Mouse (Mus musculus): ENCODE measurements around the gene Naga. TPM values are rescaled to one million over a fixed set of nuclear protein-coding genes. Genes with fewer than 3 reads are reported as not detected.

Gene Naga
- polyA plus RNA-seq, 1 experiment from 2014 or later: 20.5 TPM

DNA sequence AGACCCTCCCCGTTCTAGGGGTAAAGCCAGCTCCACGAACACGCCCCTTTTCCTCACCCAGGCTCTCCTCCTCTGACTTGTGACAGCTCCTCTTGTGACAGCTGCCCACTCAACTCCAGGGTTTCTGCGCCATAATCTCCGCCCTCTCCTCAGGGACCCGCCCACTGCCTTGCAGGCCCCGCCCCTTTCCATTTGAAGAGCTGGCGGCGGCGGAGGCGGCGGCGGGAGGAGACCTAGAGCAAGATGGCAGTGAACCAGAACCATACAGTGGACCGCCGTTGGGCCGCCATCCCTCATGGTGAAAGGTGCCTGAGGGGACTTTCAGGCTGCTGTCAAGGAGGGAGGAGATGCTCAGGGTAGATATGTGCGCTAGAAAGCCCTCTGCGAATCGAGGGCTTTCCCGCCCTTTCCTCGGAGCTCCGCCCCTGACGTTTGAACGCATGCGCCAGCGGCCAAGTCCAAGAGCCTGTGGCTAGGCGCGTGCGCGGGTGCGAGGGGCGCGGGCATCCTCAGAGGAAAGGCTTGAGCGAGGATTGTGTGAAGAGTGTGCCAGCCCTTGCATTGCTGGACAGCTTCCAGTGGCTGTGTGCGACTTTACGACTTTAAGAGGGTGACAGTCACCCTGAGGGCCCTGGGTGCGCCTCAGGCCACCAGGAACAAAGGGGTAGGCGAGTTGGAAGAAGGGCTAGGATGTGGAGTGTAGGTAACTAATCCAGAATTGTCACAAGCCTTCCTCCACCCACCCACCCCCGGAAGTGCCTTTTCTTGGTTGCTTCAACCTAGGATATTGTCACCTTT, 39.8 kb downstream of the Naga start, which contains the start of gene Wbp2nl:
TSS of gene Wbp2nl (plus strand) at position 191 of the 798 bp plus-strand sequence.
- Histone ChIP-seq H3K4me3 (no peak within 1 kb of the TSS), H3K27me3 (ENCODE audit: poor library complexity, severe bottlenecking) (peaks cover 15% of the 10 kb centered on the region; the same call in 1 of the 2 replicates), H3K27ac (no peak within 1 kb of the TSS), H3K9me3 (peaks cover 9% of the 10 kb centered on the region; the same call in 1 of the 2 replicates), H3K36me3 (replicated peaks) (no peaks in the 10 kb centered on the region), H3K4me1 (peaks cover 12% of the 10 kb centered on the region)
- no peak for DNase-seq (ENCODE audit: extremely low spot score, low spot score)
- WGBS: 63% methylated on average over 39 of the region's 39 CpGs

DNA sequence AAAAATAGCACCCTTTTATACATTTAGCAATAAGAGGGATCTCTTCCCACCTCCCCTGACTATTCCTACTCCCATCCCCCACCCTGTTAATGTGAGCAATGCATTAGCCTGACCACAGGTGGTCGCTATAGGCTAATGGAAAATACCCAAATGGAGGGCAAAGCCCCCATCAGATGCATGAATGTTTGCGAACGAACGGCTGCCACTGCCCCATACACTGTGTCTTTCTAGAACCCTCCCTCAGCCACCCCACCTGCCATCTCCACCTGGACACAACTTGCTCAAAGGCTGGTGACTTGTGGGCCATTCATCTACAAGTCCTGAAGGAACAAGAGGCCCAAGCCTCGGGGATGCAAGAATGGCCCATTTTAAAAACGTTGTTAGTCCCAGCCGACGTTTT, 44.7 kb downstream of the Naga start:
- Histone ChIP-seq H3K4me3 (no peak overlapping the region), H3K27ac (no peak overlapping the region), H3K36me3 (replicated peaks) (peaks cover 32% of the 10 kb centered on the region), H3K27me3 (ENCODE audit: poor library complexity, severe bottlenecking) (peaks cover 7% of the 10 kb centered on the region; the same call in 1 of the 2 replicates), H3K4me1 (peaks cover 27% of the 10 kb centered on the region), H3K9me3 (peaks cover 8% of the 10 kb centered on the region; the same call in 1 of the 2 replicates)
- no peak for DNase-seq (ENCODE audit: extremely low spot score, low spot score)
- WGBS: 57% methylated on average over 8 of the region's 8 CpGs

DNA sequence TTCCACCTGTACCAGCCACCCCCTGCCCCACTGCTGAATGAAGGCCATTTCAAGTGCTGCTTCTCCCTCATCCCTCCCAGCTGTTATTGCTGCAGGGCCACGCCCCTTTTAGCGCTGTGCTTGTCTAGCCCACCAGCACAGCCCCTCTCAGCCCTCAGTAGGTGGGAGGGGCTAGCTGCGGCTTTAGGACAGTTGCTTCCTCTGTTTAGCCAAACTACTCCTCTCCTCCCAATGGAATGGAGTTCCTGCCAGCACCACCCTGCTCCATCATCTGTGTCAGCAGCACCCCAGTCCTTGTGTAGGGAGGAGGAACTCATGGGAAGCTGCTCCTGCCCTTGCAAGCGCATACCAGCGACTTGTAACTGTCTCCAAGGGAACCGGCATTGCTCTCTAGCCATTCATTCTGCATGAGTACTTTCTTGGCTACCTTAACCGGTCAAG, 45.4 kb downstream of the Naga start:
- peak overlapping the region; percentile 18; the same call in 1 of the 2 replicates for H3K4me3 ChIP-seq
- H3K27ac ChIP-seq: peak overlapping the region; percentile 53; the same call in 1 of the 2 replicates

DNA sequence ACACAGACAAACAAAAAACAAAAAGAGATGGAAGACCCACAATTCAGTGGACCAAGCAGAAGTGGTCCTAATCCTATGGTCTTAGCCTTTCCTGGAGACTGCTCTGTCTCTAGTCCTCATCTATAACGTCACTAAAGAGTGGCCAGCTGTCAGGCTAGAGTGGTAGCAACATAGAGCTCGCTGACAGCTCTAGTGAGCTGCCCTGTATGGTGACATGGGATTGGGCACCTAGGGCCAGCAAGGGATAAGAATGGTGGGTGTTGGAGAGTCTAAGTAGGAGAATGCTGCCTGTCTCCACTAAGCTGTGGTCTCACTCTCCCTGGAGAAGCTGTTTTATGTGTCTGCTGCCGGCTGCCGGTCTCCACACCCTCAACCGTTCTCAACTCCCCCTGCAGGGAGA, 45.9 kb downstream of the Naga start:
- Histone ChIP-seq H3K27ac (peak overlapping the region; percentile 53; the same call in 1 of the 2 replicates), H3K4me1 (peaks cover 22% of the 10 kb centered on the region), H3K4me3 (peak overlapping the region; percentile 18; the same call in 1 of the 2 replicates), H3K36me3 (replicated peaks) (peaks cover 44% of the 10 kb centered on the region), H3K27me3 (ENCODE audit: poor library complexity, severe bottlenecking) (no peaks in the 10 kb centered on the region), H3K9me3 (no peaks in the 10 kb centered on the region)
- DNase-seq (ENCODE audit: extremely low spot score, low spot score): no peak
- 37% methylated on average over 5 of the region's 5 CpGs for WGBS

More for the DNA sequence above, 45.4 kb downstream of the Naga start:
- H3K9me3 ChIP-seq: peaks cover under 1% of the 10 kb centered on the region; the same call in 1 of the 2 replicates
- H3K36me3 ChIP-seq (replicated peaks): peaks cover 39% of the 10 kb centered on the region
- H3K4me1 ChIP-seq: peaks cover 22% of the 10 kb centered on the region
- no peaks in the 10 kb centered on the region for H3K27me3 ChIP-seq (ENCODE audit: poor library complexity, severe bottlenecking)
- peak; percentile 47 for DNase-seq (ENCODE audit: extremely low spot score, low spot score)
- WGBS: 18% methylated on average over 7 of the region's 7 CpGs

DNA sequence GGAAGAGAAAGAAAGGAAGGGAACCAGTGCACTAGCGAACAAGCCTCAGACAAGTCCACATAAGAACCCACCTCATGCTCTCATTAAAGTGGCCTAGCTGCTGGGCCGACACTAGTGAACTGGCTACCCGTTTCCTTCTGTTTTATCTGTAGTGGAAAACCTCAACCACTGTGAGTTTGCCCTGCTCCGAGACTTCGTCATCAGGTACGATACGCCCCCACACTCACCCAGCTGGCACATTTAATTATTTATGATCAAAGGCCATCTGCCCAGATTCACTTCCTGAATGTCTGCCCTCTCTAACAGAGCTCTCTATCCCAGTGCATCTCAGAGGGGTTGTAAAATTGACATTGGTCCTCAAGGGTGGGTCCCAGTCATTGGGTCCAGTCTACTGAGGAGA, 48.5 kb downstream of the Naga start:
- no peaks in the 10 kb centered on the region for H3K9me3 ChIP-seq
- H3K27me3 ChIP-seq (ENCODE audit: poor library complexity, severe bottlenecking): no peaks in the 10 kb centered on the region
- peaks cover 22% of the 10 kb centered on the region for H3K4me1 ChIP-seq
- H3K36me3 ChIP-seq (replicated peaks): peaks cover 70% of the 10 kb centered on the region
- H3K27ac ChIP-seq: no peak overlapping the region
- H3K4me3 ChIP-seq: no peak overlapping the region
- DNase-seq (ENCODE audit: extremely low spot score, low spot score): no peak
- WGBS: 94% methylated on average over 7 of the region's 7 CpGs

DNA sequence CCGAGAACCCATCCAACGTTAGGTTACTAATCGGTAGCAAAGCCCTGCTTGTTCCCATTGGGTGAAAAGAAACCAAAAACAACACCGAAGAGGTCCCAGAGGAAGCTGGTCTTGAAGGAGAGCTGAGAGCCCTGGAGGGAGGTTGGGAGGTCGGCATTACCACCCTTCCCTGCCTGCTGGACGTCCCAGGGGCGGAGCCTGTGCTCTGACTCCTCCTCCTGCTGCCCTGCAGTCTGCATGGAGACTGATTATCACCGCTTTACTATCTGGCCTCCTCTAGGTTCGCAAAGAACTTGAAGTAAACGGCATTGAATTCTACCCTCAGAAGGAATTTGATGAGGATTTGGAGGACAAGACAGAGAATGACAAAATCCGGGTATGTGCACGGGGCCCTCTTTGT, 52.6 kb downstream of the Naga start:
- Histone ChIP-seq H3K4me1 (no peaks in the 10 kb centered on the region), H3K4me3 (no peak overlapping the region), H3K9me3 (no peaks in the 10 kb centered on the region), H3K27ac (no peak overlapping the region), H3K36me3 (replicated peaks) (peaks cover 99% of the 10 kb centered on the region), H3K27me3 (ENCODE audit: poor library complexity, severe bottlenecking) (no peaks in the 10 kb centered on the region)
- 73% methylated on average over 12 of the region's 12 CpGs for WGBS
- DNase-seq (ENCODE audit: extremely low spot score, low spot score): no peak

DNA sequence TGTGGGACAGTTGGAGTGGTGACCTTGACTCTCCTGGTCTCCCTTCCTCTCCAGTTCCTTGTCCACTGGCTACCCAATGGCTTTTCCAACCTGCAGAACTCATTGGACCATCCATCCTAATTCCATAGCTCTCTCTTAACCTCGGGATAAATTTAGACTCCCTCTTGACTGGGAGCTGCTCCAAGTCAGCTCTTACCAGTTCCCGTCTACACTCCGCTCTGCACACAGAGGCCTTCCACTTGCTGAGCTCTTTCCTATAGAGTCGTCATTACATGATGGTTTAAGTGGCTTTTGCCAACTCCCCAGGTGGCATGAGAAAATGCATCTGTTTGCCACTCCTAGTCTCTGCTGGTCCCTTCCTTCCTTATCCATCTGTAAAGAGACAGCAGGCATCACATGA, 58.1 kb downstream of the Naga start:
- Histone ChIP-seq H3K9me3 (no peaks in the 10 kb centered on the region), H3K36me3 (replicated peaks) (peaks cover 91% of the 10 kb centered on the region), H3K4me3 (no peak overlapping the region), H3K4me1 (peaks cover 20% of the 10 kb centered on the region), H3K27me3 (ENCODE audit: poor library complexity, severe bottlenecking) (peaks cover 8% of the 10 kb centered on the region), H3K27ac (no peak overlapping the region)
- DNase-seq (ENCODE audit: extremely low spot score, low spot score): no peak
- WGBS: 83% methylated on average over 4 of the region's 4 CpGs

Other genes with a start within 250 kb of the Naga start
- gene Ccdc134, start 211.0 kb downstream of the Naga start, polyA plus RNA-seq (2016; fragmentation: Nextera tagmentation; extraction: Ambion mirVana): 22.9 and 24.0 TPM in 2 replicates
- 207 and 227 TPM in 2 replicates for gene Srebf2, start 191.7 kb downstream of the Naga start, polyA plus RNA-seq (2016; fragmentation: Nextera tagmentation; extraction: Ambion mirVana)
- 0.87 and 0.95 TPM in 2 replicates for gene Shisa8, start 126.1 kb downstream of the Naga start, polyA plus RNA-seq (2016; fragmentation: Nextera tagmentation; extraction: Ambion mirVana)
- 0.18 TPM in 1 of 2 replicates, not detected in the other for gene Tnfrsf13c, start 114.6 kb downstream of the Naga start, polyA plus RNA-seq (2016; fragmentation: Nextera tagmentation; extraction: Ambion mirVana)
- 95.1 and 97.3 TPM in 2 replicates for gene Cenpm, start 94.2 kb downstream of the Naga start, polyA plus RNA-seq (2016; fragmentation: Nextera tagmentation; extraction: Ambion mirVana)
- gene 1500009C09Rik, start 86.5 kb downstream of the Naga start, polyA plus RNA-seq (2016; fragmentation: Nextera tagmentation; extraction: Ambion mirVana): 0.26 TPM in 1 of 2 replicates, not detected in the other
- 62.1 and 62.5 TPM in 2 replicates for gene Sept3, start 64.0 kb downstream of the Naga start, polyA plus RNA-seq (2016; fragmentation: Nextera tagmentation; extraction: Ambion mirVana)
- gene Wbp2nl, start 40.0 kb downstream of the Naga start, polyA plus RNA-seq (2016; fragmentation: Nextera tagmentation; extraction: Ambion mirVana): 0.10 and 0.11 TPM in 2 replicates
- 3.7 and 4.3 TPM in 2 replicates for gene Pheta2, start within 50 bp of the Naga start, polyA plus RNA-seq (2016; fragmentation: Nextera tagmentation; extraction: Ambion mirVana)
- gene Smdt1, start within 50 bp of the Naga start, polyA plus RNA-seq (2016; fragmentation: Nextera tagmentation; extraction: Ambion mirVana): 218 and 236 TPM in 2 replicates
- gene Ndufa6, start 15.4 kb upstream of the Naga start, polyA plus RNA-seq (2016; fragmentation: Nextera tagmentation; extraction: Ambion mirVana): 228 and 249 TPM in 2 replicates
- 3.0 and 3.8 TPM in 2 replicates for gene Cyp2d22, start 41.3 kb upstream of the Naga start, polyA plus RNA-seq (2016; fragmentation: Nextera tagmentation; extraction: Ambion mirVana)
- not detected in 2 replicates for gene Cyp2d11, start 55.1 kb upstream of the Naga start, polyA plus RNA-seq (2016; fragmentation: Nextera tagmentation; extraction: Ambion mirVana)
- gene Cyp2d10, start 68.3 kb upstream of the Naga start, polyA plus RNA-seq (2016; fragmentation: Nextera tagmentation; extraction: Ambion mirVana): not detected in 2 replicates
- gene Cyp2d9, start 94.5 kb upstream of the Naga start, polyA plus RNA-seq (2016; fragmentation: Nextera tagmentation; extraction: Ambion mirVana): not detected in 2 replicates
- gene Cyp2d12, start 216.1 kb upstream of the Naga start, polyA plus RNA-seq (2016; fragmentation: Nextera tagmentation; extraction: Ambion mirVana): not detected in 2 replicates

All from forebrain, embryonic 10.5 days (tissue).